In genomic region chrX:166328904-166329451, GRCm38 (mm10) we compare ENCODE assay signal across 10 mouse cellular contexts.
DNase-seq lines count a peak whose midpoint lies in the region; ATAC-seq and TF ChIP-seq lines count a peak whose summit lies in the region.
"Had no signal": no experiment of that assay in that cellular context is flagged by ENCODE, and none has a peak within 500 bp of the region (broad histone marks: within the 10 kb centered on the region; RNA-seq: fewer than 3 reads in every experiment).

No protein-coding gene starts in this region.

- H3K36me3 ChIP-seq in midbrain, embryonic 15.5 days (replicated peaks), result no peaks in the 10 kb centered on the region
- H3K36me3 ChIP-seq: embryonic facial prominence, embryonic 13.5 days; liver, embryonic 13.5 days had no signal

- no peak overlapping the region for H3K27ac ChIP-seq in cerebellum, adult 2 months (ENCODE audit: insufficient read depth, low read length)
- peak overlapping the region; percentile 79 for H3K27ac ChIP-seq in midbrain, embryonic 15.5 days
- H3K27ac ChIP-seq: embryonic facial prominence, embryonic 13.5 days; liver, embryonic 13.5 days had no signal

- peak; percentile 90 for ATAC-seq in midbrain, embryonic 15.5 days (replicated peaks)

- no peak overlapping the region for H3K4me2 ChIP-seq in midbrain, embryonic 15.5 days
- H3K4me2 ChIP-seq: embryonic facial prominence, embryonic 13.5 days; liver, embryonic 13.5 days had no signal

- DNase-seq in cerebellum, adult 9-10 months, result peak; percentile 42
- no peak for DNase-seq in cerebellum, adult 2 months
- DNase-seq in spleen, postnatal 10 days (ENCODE audit: low spot score in 2 of 2), result peak; percentile 10 to 28
- DNase-seq in spleen, postnatal 14 days (ENCODE audit: low spot score in 2 of 2), result no peak
- DNase-seq in induced T-regulatory cell, adult 2 months (ENCODE audit: low read depth), result peak; percentile 32
- no peak for DNase-seq in ovary, postnatal 14 days (ENCODE audit: low spot score)
- no peak for DNase-seq in left cerebral cortex, adult 18-20 months (ENCODE audit: low spot score in 2 of 2)
- DNase-seq: liver, embryonic 13.5 days had no signal

- no peak overlapping the region for H3K4me3 ChIP-seq in cerebellum, adult 2 months (replicated peaks; ENCODE audit: insufficient read depth, low read depth, low read length)
- no peak overlapping the region for H3K4me3 ChIP-seq in midbrain, embryonic 15.5 days
- H3K4me3 ChIP-seq: embryonic facial prominence, embryonic 13.5 days; liver, embryonic 13.5 days had no signal

- no peaks in the 10 kb centered on the region for H3K9me3 ChIP-seq in midbrain, embryonic 15.5 days
- H3K9me3 ChIP-seq: embryonic facial prominence, embryonic 13.5 days; liver, embryonic 13.5 days had no signal

- H3K27me3 ChIP-seq in cerebellum, adult 2 months (ENCODE audit: control insufficient read depth, insufficient read depth, low read length), result no peaks in the 10 kb centered on the region
- H3K27me3 ChIP-seq in midbrain, embryonic 15.5 days (replicated peaks), result no peaks in the 10 kb centered on the region
- H3K27me3 ChIP-seq: liver, embryonic 13.5 days had no signal

- 29% methylated on average over 9 of the region's 9 CpGs for WGBS in cerebellum, adult 2 months
- WGBS in midbrain, embryonic 15.5 days, result 26% methylated on average over 9 of the region's 9 CpGs

- no peak for TF ChIP-seq POLR2A in cerebellum, adult 2 months (IDR thresholded peaks at IDR 0.05; ENCODE audit: borderline replicate concordance, insufficient read depth, low read length)

- no peak overlapping the region for H3K9ac ChIP-seq in midbrain, embryonic 15.5 days
- H3K9ac ChIP-seq: embryonic facial prominence, embryonic 13.5 days; liver, embryonic 13.5 days had no signal

- no peaks in the 10 kb centered on the region for H3K4me1 ChIP-seq in cerebellum, adult 2 months (ENCODE audit: control insufficient read depth, insufficient read depth, low read length)
- peaks cover 4% of the 10 kb centered on the region; the same call in 1 of the 2 replicates for H3K4me1 ChIP-seq in midbrain, embryonic 15.5 days
- H3K4me1 ChIP-seq: liver, embryonic 13.5 days had no signal

- TF ChIP-seq CTCF in cerebellum, adult 2 months (IDR thresholded peaks at IDR 0.05; ENCODE audit: borderline replicate concordance, insufficient read depth, low read depth, low read length), result no peak

Comparison
In these comparisons a context has a peak if more than half of its experiments do, and no peak if none do; other contexts are left out.
1. DNase-seq: peak in cerebellum, adult 9-10 months (single experiment), spleen, postnatal 10 days (2 of 2) and induced T-regulatory cell, adult 2 months (single experiment); none in cerebellum, adult 2 months (0 of 2), spleen, postnatal 14 days (0 of 2), ovary, postnatal 14 days (single experiment) and left cerebral cortex, adult 18-20 months (0 of 2).